Mouse (Mus musculus) forebrain, postnatal 0 days (tissue): ENCODE results near the gene Gm21454. TPM values are rescaled to one million over a fixed set of nuclear protein-coding genes. Genes with fewer than 3 reads are reported as not detected.
"Not testable (repeated sequence)": the region's sequence is repeated elsewhere in the genome, so short reads cannot be mapped to it uniquely, and the experiment has no call there.

Experiments used
- ATAC-seq: fragments of 200-750 bp; cut with Nextera tagmentation; 2 replicates; pipeline ENCODE4 v1.8.0; 2017; ENCODE audit warnings: mild to moderate bottlenecking, moderate library complexity
- DNase-seq: peaks from one replicate; pipeline ENCODE4 v3.0.0-alpha.2; 2015
- H3K27ac ChIP-seq: fragments of 300-500 bp; sonication (generic); 2 replicates; pipeline ENCODE4 v1.5.1; 2014; ENCODE audit warnings: low read depth, mild to moderate bottlenecking, antibody characterized with exemption, low read length, moderate library complexity, mixed read lengths
- H3K27me3 ChIP-seq: fragments of 300-500 bp; sonication (generic); 2 replicates; pipeline ENCODE4 v1.6.1; 2014; ENCODE audit warnings: mild to moderate bottlenecking, low read length, mixed read lengths; ENCODE audit not compliant: insufficient read depth
- H3K36me3 ChIP-seq: fragments of 300-500 bp; sonication (generic); 2 replicates; pipeline ENCODE4 v1.6.1; 2014; ENCODE audit warnings: mild to moderate bottlenecking, moderate library complexity; ENCODE audit not compliant: insufficient read depth
- H3K4me1 ChIP-seq: fragments of 300-500 bp; sonication (generic); 2 replicates; pipeline ENCODE4 v1.6.1; 2014; ENCODE audit warnings: antibody characterized with exemption; ENCODE audit not compliant: insufficient read depth
- H3K4me2 ChIP-seq: fragments of 300-500 bp; sonication (generic); 2 replicates; pipeline ENCODE4 v1.6.1; 2014; ENCODE audit warnings: low read depth, mild to moderate bottlenecking, moderate library complexity
- H3K4me3 ChIP-seq: fragments of 300-500 bp; sonication (generic); 2 replicates; pipeline ENCODE4 v1.5.1; 2014; ENCODE audit warnings: low read depth, low read length, mixed read lengths
- H3K9ac ChIP-seq: fragments of 300-500 bp; sonication (generic); 2 replicates; pipeline ENCODE4 v1.6.1; 2014; ENCODE audit warnings: mild to moderate bottlenecking
- H3K9me3 ChIP-seq: fragments of 300-500 bp; sonication (generic); 2 replicates; pipeline ENCODE4 v1.6.1; 2016; ENCODE audit warnings: low read length
- WGBS: fragments of 180-500 bp; shearing (Covaris S2); extraction: QIAGEN DNeasy Blood & Tissue Kit; methylation state at CpG from one replicate; pipeline ENCODE4 v1.1.7; 2014; 5-methylcytosine and 5-hydroxymethylcytosine counted together
- polyA plus RNA-seq: library from polyadenylated mRNA; unstranded; fragments of >200 nt; fragmentation: Nextera tagmentation; extraction: Ambion mirVana; gene quantifications from 2 replicates; pipeline ENCODE4 v1.2.1, GENCODE M21; 2015
- total RNA-seq: library from RNA; depleted of rRNA; stranded (reverse); fragments of >200 nt; gene quantifications from 2 replicates; pipeline ENCODE4 v1.2.3, GENCODE M21; 2014; rRNA removed

Gene Gm21454
- total RNA-seq, result not detected in 2 replicates
- not detected in 2 replicates for polyA plus RNA-seq

DNA sequence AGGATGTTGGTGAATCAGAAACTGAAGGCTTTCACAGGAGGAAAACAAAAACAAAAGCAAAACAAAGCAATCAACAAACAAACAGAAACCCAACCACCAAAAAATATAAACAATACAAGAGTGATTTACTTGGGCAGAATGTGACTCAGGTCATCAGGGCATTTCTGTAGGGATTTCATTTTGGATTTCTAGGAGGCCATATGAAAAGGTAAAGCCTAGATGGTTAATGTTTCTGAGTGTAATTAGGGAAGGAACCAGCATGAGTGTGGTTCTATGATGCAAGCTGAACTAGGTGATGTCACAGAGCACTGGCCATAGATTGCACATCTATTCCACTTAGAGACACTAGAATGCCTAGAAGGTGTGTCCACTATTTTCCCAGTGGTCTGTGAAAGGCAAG is at the start of gene Gm21454, which contains the start of gene Gm21440:
Gm21454 (plus strand) TSS at position 352 of the 400 bp plus-strand sequence.
Gm21440 (plus strand) TSS at position 301 of the 400 bp plus-strand sequence.
- H3K27ac ChIP-seq, H3K9ac ChIP-seq, ATAC-seq, H3K27me3 ChIP-seq, DNase-seq, H3K36me3 ChIP-seq, H3K4me2 ChIP-seq, H3K9me3 ChIP-seq, H3K4me1 ChIP-seq, H3K4me3 ChIP-seq: not testable (repeated sequence)

DNA sequence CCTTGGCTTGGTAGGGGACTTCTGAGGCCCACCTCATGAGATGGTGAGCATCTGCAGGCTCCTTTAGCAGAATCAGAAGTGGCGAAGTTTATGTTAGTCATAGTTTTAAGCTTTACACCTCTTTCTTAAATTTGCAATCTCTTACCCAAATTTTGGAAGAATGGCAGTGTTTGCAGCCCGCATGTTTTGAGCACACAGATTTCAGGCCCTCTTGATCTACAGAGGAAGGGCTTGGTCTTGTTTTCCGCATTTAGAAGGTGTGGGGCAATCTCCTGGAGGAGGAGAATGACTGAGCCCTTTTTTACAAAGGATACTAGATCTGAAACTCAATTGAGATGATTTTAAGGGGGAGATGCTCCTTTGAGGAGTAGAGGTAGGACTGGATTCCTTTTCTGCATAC is 28.4 kb upstream of the Gm21454 start, which contains the start of gene Gm21828:
Gm21828 (minus strand) TSS at position 101 of the 400 bp plus-strand sequence.
- H3K4me1 ChIP-seq, H3K4me2 ChIP-seq, H3K27ac ChIP-seq, H3K27me3 ChIP-seq, H3K9me3 ChIP-seq, DNase-seq, H3K4me3 ChIP-seq, H3K9ac ChIP-seq, ATAC-seq, H3K36me3 ChIP-seq: not testable (repeated sequence)
- WGBS, result no CpG with 5 or more reads among the region's 3 CpGs

- H3K27me3 ChIP-seq, ATAC-seq: not testable (repeated sequence)
- WGBS, result no CpG with 5 or more reads among the region's 3 CpGs
Observed at GRCm38 (mm10) chrY:13348963-13349362, 96.7 kb downstream of the Gm21454 start, which contains the start of gene Gm21725. TSS of gene Gm21725 (minus strand) at chrY:13349063.

More at GRCm38 (mm10) chrY:13348963-13349362, 96.7 kb downstream of the Gm21454 start, which contains the start of gene Gm21725:
- H3K36me3 ChIP-seq, H3K4me1 ChIP-seq, DNase-seq, H3K27ac ChIP-seq, H3K9me3 ChIP-seq, H3K4me3 ChIP-seq, H3K9ac ChIP-seq, H3K4me2 ChIP-seq: not testable (repeated sequence)

Other genes starting within 250 kb of the Gm21454 start
- not detected in 2 replicates for gene Gm20807, start 209.6 kb upstream of the Gm21454 start, total RNA-seq
- gene Gm20807, start 209.6 kb upstream of the Gm21454 start, polyA plus RNA-seq, result not detected in 2 replicates
- not detected in 2 replicates for gene Gm21891, start 119.0 kb upstream of the Gm21454 start, total RNA-seq
- not detected in 2 replicates for gene Gm21891, start 119.0 kb upstream of the Gm21454 start, polyA plus RNA-seq
- gene Gm21425, start 90.5 kb upstream of the Gm21454 start, total RNA-seq, result not detected in 2 replicates
- not detected in 2 replicates for gene Gm21425, start 90.5 kb upstream of the Gm21454 start, polyA plus RNA-seq
- not detected in 2 replicates for gene Gm21828, start 28.5 kb upstream of the Gm21454 start, total RNA-seq
- not detected in 2 replicates for gene Gm21828, start 28.5 kb upstream of the Gm21454 start, polyA plus RNA-seq
- not detected in 2 replicates for gene Gm21440, start 51 bp upstream of the Gm21454 start, total RNA-seq
- gene Gm21440, start 51 bp upstream of the Gm21454 start, polyA plus RNA-seq, result not detected in 2 replicates
- gene Gm21725, start 96.6 kb downstream of the Gm21454 start, total RNA-seq, result not detected in 2 replicates
- gene Gm21725, start 96.6 kb downstream of the Gm21454 start, polyA plus RNA-seq, result not detected in 2 replicates
- not detected in 2 replicates for gene Gm21866, start 213.1 kb downstream of the Gm21454 start, total RNA-seq
- gene Gm21866, start 213.1 kb downstream of the Gm21454 start, polyA plus RNA-seq, result not detected in 2 replicates
- not detected in 2 replicates for gene Gm20773, start 241.6 kb downstream of the Gm21454 start, total RNA-seq
- gene Gm20773, start 241.6 kb downstream of the Gm21454 start, polyA plus RNA-seq, result not detected in 2 replicates